Mouse (Mus musculus) E14TG2a.4 (cell line): ENCODE measurements at regions not wholly inside any gene's neighbourhood (a gene's known extent, or its start where the extent isn't known, plus 50 kb on each side); places are given as distances from the start of the nearest gene placed in this dataset.

ENCODE experiments used
- H3K27me3 ChIP-seq: 2 replicates; pipeline ENCODE4 v1.6.1; 2014; ENCODE audit warnings: low read length, control low read depth; ENCODE audit not compliant: insufficient read depth
- H3K36me3 ChIP-seq: 2 replicates; pipeline ENCODE4 v1.6.1; 2014; ENCODE audit warnings: low read length, control low read depth; ENCODE audit not compliant: insufficient read depth
- H3K4me1 ChIP-seq: replicated peaks from 2 replicates; pipeline ENCODE4 v1.6.1; 2014; ENCODE audit warnings: low read depth, low read length, control low read depth
- H3K4me3 ChIP-seq: replicated peaks from 2 replicates; pipeline ENCODE4 v1.5.1; 2014; ENCODE audit warnings: mild to moderate bottlenecking, low read length
- H3K9me3 ChIP-seq: 2 replicates; pipeline ENCODE4 v1.6.1; 2014; ENCODE audit warnings: low read length, control low read depth
- CTCF ChIP-seq: conservative IDR thresholded peaks from 2 replicates; pipeline ENCODE4 v1.5.1; 2014; ENCODE audit warnings: low read length
- NANOG ChIP-seq: IDR thresholded peaks from 2 replicates; pipeline ENCODE4 v1.6.1; 2014; ENCODE audit warnings: borderline replicate concordance, low read length, mixed read lengths
- POU5F1 ChIP-seq: IDR thresholded peaks from 2 replicates; pipeline ENCODE4 v1.6.1; 2014; ENCODE audit warnings: low read length, borderline replicate concordance

DNA sequence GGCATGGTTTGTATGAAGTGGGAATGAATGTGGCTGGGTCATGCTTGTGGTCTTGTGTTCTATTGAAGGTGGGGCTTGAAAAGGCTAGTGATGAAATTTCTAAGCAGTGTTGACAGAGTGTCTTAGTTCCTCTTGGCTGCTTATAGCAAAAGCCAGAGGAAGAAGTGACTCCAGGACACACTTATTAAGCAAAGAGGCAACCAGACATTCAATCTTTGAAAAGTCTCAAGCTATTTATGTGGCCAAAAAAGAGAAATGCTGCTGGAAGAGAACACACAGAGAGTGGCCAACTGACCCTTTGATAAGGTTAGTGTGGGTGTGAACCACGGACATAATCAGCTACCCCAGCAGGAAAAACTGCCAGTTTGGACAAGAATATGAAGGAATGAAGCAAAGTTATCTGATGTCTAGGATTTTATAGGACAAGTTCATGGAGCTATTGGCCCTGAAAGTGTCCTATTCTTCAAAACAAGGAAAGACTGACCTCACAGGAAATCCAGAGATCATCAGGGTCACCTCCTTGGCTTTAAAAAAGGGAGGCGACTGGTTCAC lies 104.4 kb upstream of the Nxt1 start:
- H3K4me3 ChIP-seq: no peak overlapping the region
- H3K4me1 ChIP-seq: no peaks in the 10 kb centered on the region
- no peaks in the 10 kb centered on the region for H3K27me3 ChIP-seq
- H3K9me3 ChIP-seq: no peaks in the 10 kb centered on the region
- H3K36me3 ChIP-seq: no peaks in the 10 kb centered on the region
- TF ChIP-seq POU5F1: no peak
- TF ChIP-seq CTCF: no peak
- no peak for TF ChIP-seq NANOG

DNA sequence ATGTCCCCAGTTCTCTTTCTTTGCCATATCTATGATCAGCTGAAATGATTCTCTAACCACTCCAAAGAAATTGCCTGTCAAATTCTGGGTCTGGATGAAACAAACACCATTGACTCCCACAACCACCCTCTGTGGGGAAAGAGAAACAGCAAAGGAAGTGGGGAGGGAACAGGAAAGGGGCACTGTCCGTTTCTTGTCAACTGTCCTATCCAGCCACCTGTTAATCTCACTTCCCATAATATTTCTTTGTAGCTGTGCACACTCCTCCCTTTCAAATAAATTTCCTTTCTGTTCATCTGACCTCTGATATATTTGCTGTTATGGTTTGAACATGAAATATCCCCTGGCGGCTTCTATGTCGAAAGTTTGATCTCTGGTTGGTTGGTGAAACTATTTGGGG lies 109.0 kb upstream of the Nxt1 start:
- no peaks in the 10 kb centered on the region for H3K9me3 ChIP-seq
- no peak for TF ChIP-seq CTCF
- TF ChIP-seq POU5F1: no peak
- TF ChIP-seq NANOG: no peak
- no peaks in the 10 kb centered on the region for H3K4me1 ChIP-seq
- no peaks in the 10 kb centered on the region for H3K27me3 ChIP-seq
- no peak overlapping the region for H3K4me3 ChIP-seq
- no peaks in the 10 kb centered on the region for H3K36me3 ChIP-seq

DNA sequence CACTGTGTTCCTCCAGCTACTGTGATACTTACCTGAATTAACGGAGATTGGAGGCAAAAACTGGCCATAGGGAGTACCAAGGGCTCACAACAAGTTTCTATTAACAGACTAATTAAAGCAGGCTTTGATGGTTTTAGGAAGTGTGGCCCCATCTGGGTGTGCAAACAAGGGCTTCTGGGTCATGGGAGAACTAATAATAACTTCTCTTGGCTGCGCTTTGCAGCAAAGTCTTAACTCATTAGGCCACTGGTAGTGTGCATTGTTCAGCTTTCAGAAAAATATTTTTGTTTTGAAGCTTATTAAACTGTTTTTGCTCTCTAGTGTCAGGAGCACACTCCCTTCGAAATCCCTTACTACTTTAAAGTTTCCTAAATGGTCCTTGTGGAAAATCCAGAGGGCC lies 110.4 kb upstream of the Nxt1 start:
- H3K4me3 ChIP-seq: no peak overlapping the region
- H3K27me3 ChIP-seq: no peaks in the 10 kb centered on the region
- TF ChIP-seq NANOG (no peak), CTCF (no peak), POU5F1 (no peak)
- no peaks in the 10 kb centered on the region for H3K4me1 ChIP-seq
- H3K9me3 ChIP-seq: no peaks in the 10 kb centered on the region
- no peaks in the 10 kb centered on the region for H3K36me3 ChIP-seq

DNA sequence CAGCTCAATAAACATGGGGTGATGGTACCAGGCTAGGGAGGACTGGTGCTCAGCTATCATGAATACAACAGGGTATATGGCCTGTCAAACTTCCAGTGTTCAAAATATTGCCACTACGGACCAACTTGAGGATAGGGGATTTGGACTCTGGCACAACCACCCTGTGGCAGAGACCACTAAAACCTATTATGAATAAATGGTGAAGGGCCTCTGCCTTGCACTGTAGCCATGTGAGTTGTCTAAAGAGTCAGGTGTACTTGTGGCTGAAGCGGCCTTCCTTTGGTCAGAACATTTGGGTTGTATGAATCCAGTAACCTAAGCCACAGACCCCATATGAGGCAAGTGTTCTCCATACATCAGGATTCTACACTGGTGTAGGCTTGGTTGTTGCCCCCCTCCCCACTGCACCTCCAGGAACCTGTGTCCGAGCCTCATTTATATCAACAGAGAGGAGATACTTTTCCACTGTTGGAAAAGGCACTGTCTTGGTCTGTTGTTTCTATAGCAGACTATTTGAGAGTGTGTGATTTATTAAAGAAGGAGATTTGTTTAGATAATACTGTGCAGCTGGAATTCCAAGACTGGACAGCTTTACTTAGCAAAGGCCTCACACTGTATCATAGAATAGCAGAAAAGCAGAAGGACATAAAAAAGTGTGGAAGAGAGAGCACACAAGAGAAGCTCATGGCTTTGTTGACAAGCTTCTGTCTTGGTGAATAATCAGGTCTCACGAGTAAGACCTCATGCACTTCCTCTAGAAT lies 112.2 kb upstream of the Nxt1 start:
- H3K36me3 ChIP-seq: no peaks in the 10 kb centered on the region
- H3K9me3 ChIP-seq: no peaks in the 10 kb centered on the region
- no peaks in the 10 kb centered on the region for H3K27me3 ChIP-seq
- H3K4me3 ChIP-seq: no peak overlapping the region
- H3K4me1 ChIP-seq: no peaks in the 10 kb centered on the region
- TF ChIP-seq POU5F1 (no peak), CTCF (no peak), NANOG (no peak)

DNA sequence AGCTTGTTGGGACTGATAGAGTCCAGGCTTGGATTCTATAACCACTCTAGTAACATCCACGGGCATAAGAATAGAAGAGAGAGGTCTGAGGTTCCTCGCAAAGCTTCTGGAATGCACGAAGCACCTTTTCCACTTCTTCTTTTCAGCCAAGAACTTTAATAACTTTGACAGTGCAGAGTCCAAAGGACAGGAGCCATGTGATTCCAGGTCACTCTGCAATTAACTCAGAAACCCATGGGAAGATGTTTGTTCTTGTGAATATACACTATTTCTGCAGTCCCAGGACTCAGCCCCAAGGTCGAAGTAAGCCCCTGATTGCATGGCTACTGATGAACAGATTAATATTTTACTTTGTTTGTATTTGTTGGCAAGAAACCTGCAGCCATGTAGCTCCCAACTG lies 113.0 kb upstream of the Nxt1 start:
- no peak for TF ChIP-seq CTCF
- TF ChIP-seq POU5F1: no peak
- TF ChIP-seq NANOG: no peak
- Histone ChIP-seq H3K36me3 (no peaks in the 10 kb centered on the region), H3K9me3 (no peaks in the 10 kb centered on the region), H3K4me3 (no peak overlapping the region), H3K27me3 (no peaks in the 10 kb centered on the region), H3K4me1 (no peaks in the 10 kb centered on the region)

DNA sequence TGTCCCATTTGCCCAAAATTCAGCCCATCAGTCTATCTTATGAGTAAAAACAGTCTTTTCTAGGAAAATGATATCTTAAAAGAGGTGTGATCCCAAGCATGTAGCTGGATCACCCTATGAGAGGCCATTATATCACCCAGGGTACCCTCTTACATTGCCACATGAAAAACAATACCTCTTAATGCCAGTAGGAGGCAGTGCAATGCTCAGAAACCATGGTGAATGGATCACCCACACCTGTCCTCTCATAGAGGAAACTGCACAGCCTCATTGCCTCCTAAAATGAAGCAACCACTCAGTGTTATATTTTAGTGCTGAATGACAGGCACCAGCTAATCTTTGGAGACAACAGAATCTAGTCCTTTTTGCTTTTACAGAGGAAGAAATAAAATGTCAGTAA lies 114.0 kb upstream of the Nxt1 start:
- TF ChIP-seq CTCF (peak; percentile 71), POU5F1 (no peak)
- H3K4me3 ChIP-seq: no peak overlapping the region
- H3K9me3 ChIP-seq: no peaks in the 10 kb centered on the region
- no peaks in the 10 kb centered on the region for H3K4me1 ChIP-seq
- H3K27me3 ChIP-seq: no peaks in the 10 kb centered on the region
- no peaks in the 10 kb centered on the region for H3K36me3 ChIP-seq

- Histone ChIP-seq H3K27me3 (no peaks in the 10 kb centered on the region), H3K4me1 (no peaks in the 10 kb centered on the region), H3K36me3 (no peaks in the 10 kb centered on the region), H3K4me3 (no peak overlapping the region), H3K9me3 (no peaks in the 10 kb centered on the region)
- no peak for TF ChIP-seq NANOG
- TF ChIP-seq POU5F1: no peak
- no peak for TF ChIP-seq CTCF
Measured at GRCm38 (mm10) chr2:148551207-148551606, 107.8 kb upstream of the Cd93 start.

GRCm38 (mm10) chr2:148549618-148550017 lies 106.3 kb upstream of the Cd93 start:
- no peaks in the 10 kb centered on the region for H3K9me3 ChIP-seq
- no peaks in the 10 kb centered on the region for H3K4me1 ChIP-seq
- H3K4me3 ChIP-seq: no peak overlapping the region
- TF ChIP-seq CTCF (no peak), NANOG (no peak), POU5F1 (no peak)
- H3K36me3 ChIP-seq: no peaks in the 10 kb centered on the region
- H3K27me3 ChIP-seq: no peaks in the 10 kb centered on the region

DNA sequence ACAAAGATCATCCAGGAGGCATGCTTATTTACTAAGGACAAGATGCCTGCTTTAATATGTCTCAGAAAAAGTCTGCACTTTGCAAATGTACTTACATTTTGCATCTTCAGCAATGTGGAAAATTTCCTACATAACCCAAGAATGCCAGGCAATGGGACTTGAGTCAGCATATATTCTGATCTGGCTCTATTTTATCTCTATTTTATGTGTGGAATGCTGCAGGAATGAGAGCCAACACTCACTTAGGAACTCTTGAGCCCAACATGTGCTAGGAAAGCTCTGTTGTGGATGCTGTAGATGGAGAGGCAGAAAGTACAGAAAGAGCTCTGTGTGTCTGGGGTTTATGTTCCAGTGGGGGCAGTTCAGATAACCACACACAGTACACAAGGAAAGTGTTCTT lies 99.0 kb upstream of the Cd93 start:
- TF ChIP-seq POU5F1: no peak
- no peak for TF ChIP-seq NANOG
- no peak for TF ChIP-seq CTCF

More for the DNA sequence above, 99.0 kb upstream of the Cd93 start:
- Histone ChIP-seq H3K36me3 (no peaks in the 10 kb centered on the region), H3K4me3 (no peak overlapping the region), H3K9me3 (no peaks in the 10 kb centered on the region), H3K4me1 (no peaks in the 10 kb centered on the region), H3K27me3 (no peaks in the 10 kb centered on the region)
